ENCODE assay signal across 20 mouse cellular contexts in genomic region chr5:135776546-135776945, GRCm38 (mm10). TPM values are rescaled to one million over a fixed set of nuclear protein-coding genes. Genes with fewer than 3 reads are reported as not detected.
DNase-seq lines count a peak whose midpoint lies in the region; ATAC-seq lines count a peak whose summit lies in the region.
"Had no signal": no experiment of that assay in that cellular context is flagged by ENCODE, and none has a peak within 500 bp of the region (broad histone marks: within the 10 kb centered on the region; RNA-seq: fewer than 3 reads in every experiment).

No protein-coding gene starts in this region.

- peaks cover 24% of the 10 kb centered on the region for H3K4me1 ChIP-seq in embryonic facial prominence, embryonic 13.5 days
- peaks cover 34% of the 10 kb centered on the region for H3K4me1 ChIP-seq in embryonic facial prominence, embryonic 10.5 days
- H3K4me1 ChIP-seq in kidney, embryonic 16.5 days (ENCODE audit: insufficient read depth, low read length) = peaks cover 30% of the 10 kb centered on the region

- no peak overlapping the region for H3K4me3 ChIP-seq in embryonic facial prominence, embryonic 13.5 days
- no peak overlapping the region for H3K4me3 ChIP-seq in embryonic facial prominence, embryonic 10.5 days
- H3K4me3 ChIP-seq in kidney, embryonic 16.5 days (ENCODE audit: low read length) = no peak overlapping the region
- H3K4me3 ChIP-seq: hindbrain, embryonic 10.5 days; stomach, embryonic 15.5 days had no signal

- intact Hi-C loops in left cerebral cortex, postnatal 4 days (cut with DNase I) = no loop called here

- 0 out of 2 replicates have a peak overlapping the region, but pooled peaks have one; percentile 92 for H3K9ac ChIP-seq in embryonic facial prominence, embryonic 13.5 days
- H3K9ac ChIP-seq in kidney, embryonic 16.5 days (replicated peaks; ENCODE audit: low read length) = no peak overlapping the region
- H3K9ac ChIP-seq: heart, embryonic 15.5 days; stomach, embryonic 15.5 days had no signal

- no peak for ATAC-seq in embryonic facial prominence, embryonic 13.5 days (ENCODE audit: insufficient number of reproducible peaks, insufficient read depth, low FRiP score, low TSS enrichment, low read depth)
- ATAC-seq in kidney, embryonic 16.5 days (ENCODE audit: low FRiP score, low TSS enrichment) = no peak
- ATAC-seq: inflammation-experienced regulatory T-cells, adult 6 months; midbrain, embryonic 16.5 days had no signal

- no peak overlapping the region for H3K4me2 ChIP-seq in embryonic facial prominence, embryonic 13.5 days
- H3K4me2 ChIP-seq in kidney, embryonic 16.5 days (replicated peaks; ENCODE audit: low read depth, low read length) = no peak overlapping the region

- 81% methylated on average over 4 of the region's 4 CpGs for WGBS in embryonic facial prominence, embryonic 13.5 days
- 77% methylated on average over 4 of the region's 4 CpGs for WGBS in embryonic facial prominence, embryonic 10.5 days
- 60% methylated on average over 4 of the region's 4 CpGs for WGBS in kidney, embryonic 16.5 days

- H3K27me3 ChIP-seq in embryonic facial prominence, embryonic 13.5 days = no peaks in the 10 kb centered on the region
- H3K27me3 ChIP-seq in embryonic facial prominence, embryonic 10.5 days (replicated peaks; ENCODE audit: low read depth, poor library complexity, severe bottlenecking) = 0 out of 2 replicates have a peak, but pooled peaks cover 5% of the 10 kb centered on the region
- H3K27me3 ChIP-seq in kidney, embryonic 16.5 days (ENCODE audit: insufficient read depth, low read length) = no peaks in the 10 kb centered on the region
- H3K27me3 ChIP-seq: CH12.LX; heart, embryonic 15.5 days; stomach, embryonic 15.5 days had no signal

- DNase-seq in embryonic facial prominence, embryonic 10.5 days (ENCODE audit: low spot score) = no peak
- DNase-seq in left cerebral cortex, postnatal 4 days = peak; percentile 24
- no peak for DNase-seq in left cerebral cortex, adult 11 months (ENCODE audit: low spot score)
- peak; percentile 44 for DNase-seq in MN1 (ENCODE audit: low spot score)
- DNase-seq in right cerebral cortex, adult 2 months (ENCODE audit: low spot score in 2 of 2) = no peak
- DNase-seq in urinary bladder, postnatal 36 days (ENCODE audit: low spot score in 2 of 2) = no peak
- DNase-seq: adrenal gland, adult 8-10 months had no signal

- no peaks in the 10 kb centered on the region for H3K9me3 ChIP-seq in embryonic facial prominence, embryonic 13.5 days
- H3K9me3 ChIP-seq in embryonic facial prominence, embryonic 10.5 days = no peaks in the 10 kb centered on the region
- no peaks in the 10 kb centered on the region for H3K9me3 ChIP-seq in kidney, embryonic 16.5 days (ENCODE audit: low read length)
- H3K9me3 ChIP-seq: forebrain, embryonic 10.5 days; heart, embryonic 15.5 days; hindbrain, embryonic 10.5 days; stomach, embryonic 15.5 days had no signal

- peaks cover 1% of the 10 kb centered on the region for H3K36me3 ChIP-seq in embryonic facial prominence, embryonic 13.5 days
- peaks cover 17% of the 10 kb centered on the region for H3K36me3 ChIP-seq in embryonic facial prominence, embryonic 10.5 days (replicated peaks)
- no peaks in the 10 kb centered on the region; the same call in 1 of the 2 replicates for H3K36me3 ChIP-seq in kidney, embryonic 16.5 days (ENCODE audit: insufficient read depth, low read length)
- H3K36me3 ChIP-seq: heart, embryonic 15.5 days had no signal

- H3K27ac ChIP-seq in embryonic facial prominence, embryonic 13.5 days = no peak overlapping the region
- H3K27ac ChIP-seq in embryonic facial prominence, embryonic 10.5 days (replicated peaks) = no peak overlapping the region
- peak overlapping the region; percentile 43 for H3K27ac ChIP-seq in kidney, embryonic 16.5 days (ENCODE audit: low read length)
- H3K27ac ChIP-seq: forebrain, embryonic 10.5 days; heart, embryonic 15.5 days; hindbrain, embryonic 10.5 days; stomach, embryonic 15.5 days had no signal

RNA-seq across cellular contexts. Expression of gene Styxl1, which starts 1.6 kb away (rescaled TPM):
- 0.31 TPM in 1 of 2 replicates, not detected in the other for polyA plus RNA-seq in embryonic facial prominence, embryonic 13.5 days (2015; fragmentation: Nextera tagmentation; extraction: Ambion mirVana)
- polyA plus RNA-seq in embryonic facial prominence, embryonic 10.5 days (2016; fragmentation: Nextera tagmentation; extraction: Ambion mirVana) = 0.30 and 0.31 TPM in 2 replicates
- not detected for total RNA-seq in left cerebral cortex, postnatal 4 days (2021)
- polyA plus RNA-seq in kidney, embryonic 16.5 days (2015; fragmentation: Nextera tagmentation; extraction: Ambion mirVana) = 0.42 and 0.62 TPM in 2 replicates
- total RNA-seq: CH12.LX; gastrocnemius, adult 18-20 months; left cerebral cortex, postnatal 10 days had no signal
- polyA plus RNA-seq: spleen, adult 2 months had no signal

RNA-seq across cellular contexts. Expression of gene Mdh2, which starts 1.7 kb away (rescaled TPM):
- 432 and 479 TPM in 2 replicates for polyA plus RNA-seq in embryonic facial prominence, embryonic 13.5 days (2015; fragmentation: Nextera tagmentation; extraction: Ambion mirVana)
- polyA plus RNA-seq in embryonic facial prominence, embryonic 10.5 days (2016; fragmentation: Nextera tagmentation; extraction: Ambion mirVana) = 603 and 625 TPM in 2 replicates
- 100 to 1,000 TPM; 359 to 370 TPM for total RNA-seq in left cerebral cortex, postnatal 4 days (2021)
- 690 and 691 TPM in 2 replicates for polyA plus RNA-seq in kidney, embryonic 16.5 days (2015; fragmentation: Nextera tagmentation; extraction: Ambion mirVana)

RNA-seq across cellular contexts. Expression of gene Srrm3, which starts 30.1 kb away (rescaled TPM):
- polyA plus RNA-seq in embryonic facial prominence, embryonic 13.5 days (2015; fragmentation: Nextera tagmentation; extraction: Ambion mirVana) = 1.1 and 1.5 TPM in 2 replicates
- polyA plus RNA-seq in embryonic facial prominence, embryonic 10.5 days (2016; fragmentation: Nextera tagmentation; extraction: Ambion mirVana) = 4.9 and 5.3 TPM in 2 replicates
- 10 to 100 TPM; 87.6 to 91.5 TPM for total RNA-seq in left cerebral cortex, postnatal 4 days (2021)
- 0.27 and 1.0 TPM in 2 replicates for polyA plus RNA-seq in kidney, embryonic 16.5 days (2015; fragmentation: Nextera tagmentation; extraction: Ambion mirVana)
- total RNA-seq: CH12.LX; gastrocnemius, adult 18-20 months had no signal
- polyA plus RNA-seq: inflammation-experienced regulatory T-cells, adult 6 months; liver, embryonic 16.5 days had no signal

RNA-seq across cellular contexts. Expression of gene Tmem120a, which starts 32.3 kb away (rescaled TPM):
- 39.4 and 46.8 TPM in 2 replicates for polyA plus RNA-seq in embryonic facial prominence, embryonic 13.5 days (2015; fragmentation: Nextera tagmentation; extraction: Ambion mirVana)
- polyA plus RNA-seq in embryonic facial prominence, embryonic 10.5 days (2016; fragmentation: Nextera tagmentation; extraction: Ambion mirVana) = 54.7 and 59.3 TPM in 2 replicates
- 10 to 100 TPM; 44.4 to 47.0 TPM for total RNA-seq in left cerebral cortex, postnatal 4 days (2021)
- polyA plus RNA-seq in kidney, embryonic 16.5 days (2015; fragmentation: Nextera tagmentation; extraction: Ambion mirVana) = 74.7 and 75.4 TPM in 2 replicates

Comparison
In these comparisons a context has a peak if more than half of its experiments do, and no peak if none do; other contexts are left out.
1. DNase-seq: peak in left cerebral cortex, postnatal 4 days (single experiment) and MN1 (single experiment); none in embryonic facial prominence, embryonic 10.5 days (single experiment), left cerebral cortex, adult 11 months (single experiment), right cerebral cortex, adult 2 months (0 of 2) and urinary bladder, postnatal 36 days (0 of 2).